Mouse (Mus musculus): ENCODE measurements around the gene Gng11. TPM values are rescaled to one million over a fixed set of nuclear protein-coding genes. Genes with fewer than 3 reads are reported as not detected.

Gng11 gene
- polyA plus RNA-seq, 1 experiment from 2014 or later, result 21.5 TPM

DNA sequence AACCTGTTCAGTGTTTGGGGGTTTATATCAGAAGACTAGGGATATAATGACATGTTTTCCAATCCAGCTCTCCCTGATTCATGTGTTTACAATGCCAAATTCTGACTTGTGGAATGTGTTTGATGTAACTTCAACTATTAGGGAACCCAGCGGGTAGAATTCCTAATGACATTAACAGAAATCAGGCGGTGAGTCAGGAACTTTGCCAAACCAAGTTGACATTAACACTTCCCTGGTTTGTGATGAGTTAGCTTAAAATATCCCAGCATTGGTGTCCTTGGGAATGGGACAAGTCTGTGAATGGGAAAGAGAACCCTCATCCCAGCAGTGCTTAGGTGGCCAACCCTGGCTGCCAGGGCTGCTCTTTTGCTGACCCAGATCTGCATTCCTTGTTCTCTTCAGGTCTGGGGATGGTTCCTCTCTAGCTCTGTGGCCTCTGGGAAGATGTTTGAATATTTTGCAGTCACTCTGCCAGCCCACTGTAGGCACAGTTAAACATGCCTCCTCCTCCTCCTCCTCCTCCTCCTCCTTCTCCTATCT is 4.9 kb downstream of the Gng11 start:
- H3K36me3 ChIP-seq, result no peaks in the 10 kb centered on the region
- 66% methylated on average over 2 of the region's 2 CpGs for WGBS
- H3K4me2 ChIP-seq (replicated peaks), result no peak overlapping the region
- peaks cover 5% of the 10 kb centered on the region for H3K4me1 ChIP-seq
- no peaks in the 10 kb centered on the region for H3K27me3 ChIP-seq
- no peak overlapping the region for H3K9ac ChIP-seq (replicated peaks)
- H3K27ac ChIP-seq (replicated peaks), result no peak overlapping the region
- H3K4me3 ChIP-seq, result no peak overlapping the region
- H3K9me3 ChIP-seq, result no peaks in the 10 kb centered on the region
- ATAC-seq (replicated peaks), result no peak

DNA sequence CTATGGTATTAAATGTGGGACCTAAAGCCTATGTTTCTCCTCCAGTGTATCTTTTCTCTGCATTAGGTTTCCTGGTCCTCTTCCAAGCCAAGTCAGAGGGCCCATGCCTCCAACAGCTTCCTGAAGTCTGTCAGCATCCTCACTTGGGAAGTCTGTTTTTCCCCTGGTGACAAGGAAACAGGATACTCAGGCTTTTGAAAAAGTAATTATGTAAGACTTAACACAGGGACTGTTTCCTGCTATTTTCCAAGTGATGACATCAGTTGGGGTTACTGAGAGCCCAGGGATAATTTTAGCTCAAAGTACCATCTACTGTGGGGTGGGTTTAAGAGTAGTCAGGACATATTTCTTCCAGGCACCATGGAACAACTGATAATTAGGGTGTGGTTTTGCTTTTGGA is 5.8 kb downstream of the Gng11 start:
- Histone ChIP-seq H3K9ac (replicated peaks) (no peak overlapping the region), H3K27me3 (no peaks in the 10 kb centered on the region), H3K9me3 (no peaks in the 10 kb centered on the region), H3K4me3 (no peak overlapping the region), H3K36me3 (no peaks in the 10 kb centered on the region), H3K27ac (replicated peaks) (no peak overlapping the region), H3K4me2 (replicated peaks) (no peak overlapping the region), H3K4me1 (no peaks in the 10 kb centered on the region)
- ATAC-seq (replicated peaks), result no peak

DNA sequence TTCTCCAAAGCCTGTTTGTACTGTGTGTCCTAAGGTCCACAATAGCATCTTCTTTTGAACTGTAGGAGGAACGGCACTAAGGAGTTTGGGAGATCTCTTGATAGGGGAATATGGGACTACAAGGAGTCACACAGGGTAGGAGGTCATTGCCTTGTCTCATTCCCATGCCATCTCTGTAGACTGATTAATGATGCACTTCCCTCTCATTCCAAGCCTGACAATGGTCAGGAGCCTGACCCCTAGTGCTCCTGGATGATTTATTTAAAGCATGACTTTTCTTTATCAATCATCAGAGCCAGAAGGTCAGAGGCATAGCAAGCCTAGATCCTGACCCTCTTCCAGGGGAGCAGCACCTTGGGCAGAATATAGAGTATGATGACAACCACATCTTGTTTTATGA is 18.9 kb downstream of the Gng11 start:
- H3K27me3 ChIP-seq, result no peaks in the 10 kb centered on the region
- H3K9ac ChIP-seq (replicated peaks), result no peak overlapping the region
- no peak overlapping the region for H3K27ac ChIP-seq (replicated peaks)
- no peaks in the 10 kb centered on the region for H3K9me3 ChIP-seq
- H3K4me1 ChIP-seq, result no peaks in the 10 kb centered on the region
- no peak overlapping the region for H3K4me2 ChIP-seq (replicated peaks)
- ATAC-seq (replicated peaks), result no peak
- 80% methylated on average over 1 of the region's 1 CpGs for WGBS
- H3K4me3 ChIP-seq, result no peak overlapping the region
- no peaks in the 10 kb centered on the region for H3K36me3 ChIP-seq

DNA sequence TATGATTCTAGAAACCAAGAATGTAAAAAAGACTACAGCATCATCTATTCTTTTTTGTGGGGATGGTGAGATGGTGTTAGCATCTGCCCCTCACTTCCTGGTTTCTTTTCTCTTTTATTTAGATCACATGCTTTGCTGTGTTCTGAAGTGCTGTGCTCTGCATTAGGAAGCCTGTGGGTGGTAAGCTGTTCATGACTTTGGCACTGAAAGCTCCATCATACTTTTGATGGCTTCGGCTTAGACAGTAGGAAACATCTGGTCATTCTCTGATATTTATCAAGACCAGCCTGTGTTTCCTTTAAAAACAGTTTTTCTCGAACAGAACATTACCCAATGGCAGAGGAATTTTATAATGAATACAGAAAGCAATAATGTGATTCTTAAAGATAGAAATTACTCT is 22.7 kb downstream of the Gng11 start:
- H3K4me2 ChIP-seq (replicated peaks), result no peak overlapping the region
- 72% methylated on average over 2 of the region's 2 CpGs for WGBS
- no peaks in the 10 kb centered on the region for H3K4me1 ChIP-seq
- H3K4me3 ChIP-seq, result no peak overlapping the region
- no peak for ATAC-seq (replicated peaks)
- H3K27me3 ChIP-seq, result no peaks in the 10 kb centered on the region
- H3K36me3 ChIP-seq, result no peaks in the 10 kb centered on the region
- H3K9ac ChIP-seq (replicated peaks), result no peak overlapping the region
- no peaks in the 10 kb centered on the region for H3K9me3 ChIP-seq
- H3K27ac ChIP-seq (replicated peaks), result no peak overlapping the region

DNA sequence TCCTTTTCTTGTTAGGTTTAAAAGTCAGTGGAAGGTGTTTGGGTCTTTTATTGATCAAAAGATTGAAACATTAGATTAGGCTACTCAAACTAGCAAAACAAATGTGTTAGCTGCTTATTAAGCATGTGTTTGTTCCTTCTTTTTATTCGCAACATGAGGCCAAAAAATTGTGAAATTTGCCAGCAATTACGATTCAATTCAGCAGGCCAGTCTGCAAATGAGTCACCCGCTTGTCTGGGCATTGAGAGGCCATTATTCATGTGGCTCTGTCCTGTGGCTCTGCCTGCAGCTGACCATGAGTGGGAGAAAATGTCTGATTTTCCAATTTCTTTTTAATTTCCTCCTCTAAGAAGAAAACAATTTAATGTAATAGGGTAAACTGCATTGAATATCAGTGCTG is 27.3 kb downstream of the Gng11 start:
- Histone ChIP-seq H3K9ac (replicated peaks) (no peak overlapping the region), H3K9me3 (no peaks in the 10 kb centered on the region), H3K4me2 (replicated peaks) (no peak overlapping the region), H3K27me3 (no peaks in the 10 kb centered on the region), H3K36me3 (no peaks in the 10 kb centered on the region), H3K4me3 (no peak overlapping the region), H3K4me1 (no peaks in the 10 kb centered on the region), H3K27ac (replicated peaks) (no peak overlapping the region)
- WGBS, result 64% methylated on average over 3 of the region's 3 CpGs
- no peak for ATAC-seq (replicated peaks)

GRCm38 (mm10) chr6:4041821-4042220 is 38.1 kb downstream of the Gng11 start:
- Histone ChIP-seq H3K4me1 (no peaks in the 10 kb centered on the region), H3K27me3 (no peaks in the 10 kb centered on the region), H3K9me3 (no peaks in the 10 kb centered on the region), H3K4me2 (replicated peaks) (no peak overlapping the region), H3K36me3 (no peaks in the 10 kb centered on the region), H3K4me3 (no peak overlapping the region), H3K9ac (replicated peaks) (no peak overlapping the region), H3K27ac (replicated peaks) (no peak overlapping the region)
- no peak for ATAC-seq (replicated peaks)
- WGBS, result 68% methylated on average over 1 of the region's 1 CpGs

DNA sequence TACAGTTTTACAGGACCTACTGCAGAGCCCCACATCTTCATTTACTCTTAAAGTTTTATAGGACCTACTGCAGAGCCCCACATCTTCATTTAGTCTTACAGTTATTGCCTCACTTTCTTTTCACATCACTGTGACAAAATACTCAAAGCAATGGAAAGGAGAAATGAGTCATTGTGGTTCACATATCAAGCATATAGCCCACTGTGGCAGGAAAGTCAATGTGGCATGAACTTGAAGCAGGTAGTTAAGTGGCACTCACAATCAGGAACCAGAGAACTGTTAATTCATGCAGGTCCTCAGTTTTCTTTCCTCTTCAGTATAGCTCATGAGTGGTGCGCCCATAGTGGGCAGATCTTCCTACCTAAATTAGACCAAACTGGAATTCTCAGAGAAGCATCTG is 43.5 kb downstream of the Gng11 start:
- Histone ChIP-seq H3K9me3 (no peaks in the 10 kb centered on the region), H3K27me3 (no peaks in the 10 kb centered on the region), H3K4me3 (no peak overlapping the region), H3K4me2 (replicated peaks) (no peak overlapping the region), H3K36me3 (no peaks in the 10 kb centered on the region), H3K9ac (replicated peaks) (no peak overlapping the region), H3K4me1 (no peaks in the 10 kb centered on the region), H3K27ac (replicated peaks) (no peak overlapping the region)
- ATAC-seq (replicated peaks), result no peak
- WGBS, result 93% methylated on average over 1 of the region's 1 CpGs

- Histone ChIP-seq H3K27me3 (no peaks in the 10 kb centered on the region), H3K27ac (replicated peaks) (no peak overlapping the region), H3K4me1 (no peaks in the 10 kb centered on the region), H3K9ac (replicated peaks) (no peak overlapping the region), H3K9me3 (no peaks in the 10 kb centered on the region), H3K4me2 (replicated peaks) (no peak overlapping the region), H3K36me3 (no peaks in the 10 kb centered on the region), H3K4me3 (no peak overlapping the region)
- WGBS, result 68% methylated on average over 1 of the region's 1 CpGs
- ATAC-seq (replicated peaks), result no peak
These were observed 49.1 kb downstream of the Gng11 start for GRCm38 (mm10) chr6:4052843-4053242.

DNA sequence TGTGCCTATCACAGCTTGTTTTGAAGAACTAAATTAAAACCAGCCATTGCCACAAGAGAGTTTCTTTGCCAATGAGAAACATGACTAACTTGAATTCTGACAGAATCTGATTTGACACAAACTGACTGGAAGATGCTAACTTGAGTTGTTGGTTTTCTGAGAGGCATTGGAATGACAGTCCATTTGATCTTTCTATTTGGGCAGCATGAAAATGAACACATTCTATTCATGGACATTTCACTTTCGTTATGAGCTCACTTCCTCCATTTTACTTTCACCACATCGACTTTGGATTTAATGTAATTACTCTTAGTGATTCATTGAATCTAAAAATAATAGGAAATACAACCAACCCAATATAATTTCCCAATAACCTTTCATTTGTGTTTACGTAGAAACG is 50.7 kb downstream of the Gng11 start:
- H3K4me1 ChIP-seq, result no peaks in the 10 kb centered on the region
- no peak overlapping the region for H3K4me3 ChIP-seq
- H3K9me3 ChIP-seq, result no peaks in the 10 kb centered on the region
- H3K9ac ChIP-seq (replicated peaks), result no peak overlapping the region
- no peak overlapping the region for H3K27ac ChIP-seq (replicated peaks)
- ATAC-seq (replicated peaks), result no peak
- H3K27me3 ChIP-seq, result no peaks in the 10 kb centered on the region
- 89% methylated on average over 4 of the region's 4 CpGs for WGBS
- H3K36me3 ChIP-seq, result no peaks in the 10 kb centered on the region
- no peak overlapping the region for H3K4me2 ChIP-seq (replicated peaks)

Other genes with a start within 250 kb of the Gng11 start
- 1.6 and 2.7 TPM in 2 replicates for gene Calcr, start 239.2 kb upstream of the Gng11 start, polyA plus RNA-seq (2015; fragmentation: Nextera tagmentation; extraction: Ambion mirVana)
- gene Tfpi2, start 15.0 kb upstream of the Gng11 start, polyA plus RNA-seq (2015; fragmentation: Nextera tagmentation; extraction: Ambion mirVana), result 0.19 and 0.25 TPM in 2 replicates
- gene Gngt1, start 10.1 kb upstream of the Gng11 start, polyA plus RNA-seq (2015; fragmentation: Nextera tagmentation; extraction: Ambion mirVana), result not detected in 2 replicates
- gene Bet1, start 83.1 kb downstream of the Gng11 start, polyA plus RNA-seq (2015; fragmentation: Nextera tagmentation; extraction: Ambion mirVana), result 34.2 and 34.5 TPM in 2 replicates

All from forebrain, embryonic 15.5 days (tissue).